Mouse (Mus musculus) heart, postnatal 0 days (tissue): ENCODE results near the gene Aprt. TPM values are rescaled to one million over a fixed set of nuclear protein-coding genes. Genes with fewer than 3 reads are reported as not detected.
"Not testable (repeated sequence)": the region's sequence is repeated elsewhere in the genome, so short reads cannot be mapped to it uniquely, and the experiment has no call there.

Source experiments
- ATAC-seq: fragments of 200-750 bp; cut with Nextera tagmentation; 2 replicates; pipeline ENCODE4 v1.8.0; 2017; ENCODE audit warnings: low read depth, moderate number of reproducible peaks, moderate library complexity; ENCODE audit not compliant: insufficient read depth
- DNase-seq: peaks from one replicate; pipeline ENCODE4 v3.0.0-alpha.2; 2016; ENCODE audit warnings: low spot score
- H3K27ac ChIP-seq: fragments of 300-500 bp; sonication (generic); 2 replicates; pipeline ENCODE4 v1.5.1; 2014; ENCODE audit warnings: low read depth, mild to moderate bottlenecking
- H3K27me3 ChIP-seq: fragments of 300-500 bp; sonication (generic); 2 replicates; pipeline ENCODE4 v1.6.1; 2014; ENCODE audit warnings: low read length, mixed read lengths; ENCODE audit not compliant: control insufficient read depth, insufficient read depth
- H3K36me3 ChIP-seq: fragments of 300-500 bp; sonication (generic); replicated peaks from 2 replicates; pipeline ENCODE4 v1.6.1; 2014; ENCODE audit warnings: low read length, mixed read lengths; ENCODE audit not compliant: control insufficient read depth, insufficient read depth
- H3K4me1 ChIP-seq: fragments of 300-500 bp; sonication (generic); 2 replicates; pipeline ENCODE4 v1.6.1; 2014; ENCODE audit warnings: antibody characterized with exemption; ENCODE audit not compliant: control insufficient read depth, insufficient read depth
- H3K4me2 ChIP-seq: fragments of 300-500 bp; sonication (generic); 2 replicates; pipeline ENCODE4 v1.6.1; 2014; ENCODE audit warnings: low read depth, mild to moderate bottlenecking, low read length, moderate library complexity
- H3K4me3 ChIP-seq: fragments of 300-500 bp; sonication (generic); 2 replicates; pipeline ENCODE4 v1.5.1; 2014; ENCODE audit warnings: low read depth, low read length
- H3K9ac ChIP-seq: fragments of 300-500 bp; sonication (generic); replicated peaks from 2 replicates; pipeline ENCODE4 v1.6.1; 2014; ENCODE audit warnings: low read depth, low read length, mixed read lengths
- H3K9me3 ChIP-seq: fragments of 300-500 bp; sonication (generic); replicated peaks from 2 replicates; pipeline ENCODE4 v1.6.1; 2016; ENCODE audit warnings: low read length; ENCODE audit not compliant: control insufficient read depth
- CTCF ChIP-seq: IDR thresholded peaks from 2 replicates; pipeline ENCODE4 v1.5.1; 2016; ENCODE audit warnings: antibody characterized with exemption, control low read depth, low read depth
- EP300 ChIP-seq: IDR thresholded peaks from 2 replicates; pipeline ENCODE4 v1.6.1; 2016; ENCODE audit warnings: antibody characterized with exemption, low read depth
- WGBS: fragments of 180-500 bp; shearing (Covaris S2); extraction: QIAGEN DNeasy Blood & Tissue Kit; methylation state at CpG from one replicate; pipeline ENCODE4 v1.1.7; 2014; 5-methylcytosine and 5-hydroxymethylcytosine counted together
- polyA plus RNA-seq: library from polyadenylated mRNA; unstranded; fragments of >200 nt; fragmentation: Nextera tagmentation; extraction: Ambion mirVana; gene quantifications from 2 replicates; pipeline ENCODE4 v1.2.1, GENCODE M21; 2015
- total RNA-seq: library from RNA; depleted of rRNA; stranded (reverse); fragments of >200 nt; gene quantifications from 2 replicates; pipeline ENCODE4 v1.2.3, GENCODE M21; 2014; ENCODE audit warnings: low replicate concordance

Gene Aprt
- total and polyA plus RNA-seq, 2 experiments from 2014 or later, result 112 to 119 TPM

DNA sequence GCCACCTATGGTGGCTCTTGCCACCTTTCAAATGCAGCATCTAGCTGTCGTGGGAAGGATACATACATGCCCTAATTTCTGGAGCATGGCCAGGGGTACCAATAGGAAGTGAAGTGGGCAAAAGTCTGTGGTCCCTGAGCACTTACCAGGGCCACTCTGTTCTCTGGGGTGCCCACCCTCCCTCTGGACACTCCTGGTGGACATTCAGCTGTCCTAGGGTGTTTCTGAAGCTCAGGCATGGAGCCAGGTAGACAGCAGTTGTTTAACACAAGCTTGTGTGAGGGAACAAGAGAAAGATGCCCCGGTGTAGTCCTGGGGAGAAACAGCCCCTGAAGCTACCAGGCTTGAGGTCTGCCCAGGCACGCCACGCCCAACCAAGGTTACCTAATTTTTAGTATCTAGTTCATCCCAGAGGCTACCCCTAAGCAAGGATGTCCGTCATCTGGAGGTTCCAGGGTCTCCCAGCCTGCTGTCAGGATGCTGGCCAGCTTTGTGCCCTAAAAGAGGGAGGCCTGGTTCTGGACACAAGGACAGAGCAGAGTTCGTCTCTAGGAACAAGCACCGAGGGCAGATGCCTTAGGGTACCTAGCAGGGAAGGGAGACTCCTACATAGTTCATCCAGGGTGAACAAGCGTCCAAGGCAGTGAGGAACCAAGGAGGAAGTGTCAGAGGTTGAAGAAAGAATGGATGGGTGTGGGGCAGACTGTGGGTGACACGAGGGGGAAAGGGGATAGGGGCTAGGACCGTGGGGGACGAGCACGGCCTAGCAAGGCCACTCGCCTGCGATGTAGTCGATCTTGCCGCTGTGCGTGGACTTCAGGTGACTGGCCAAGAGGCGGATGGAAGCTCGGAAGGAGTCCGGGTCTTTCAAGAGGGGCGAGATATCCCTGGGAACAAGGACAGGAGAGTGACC lies 718 bp downstream of the Aprt start:
- Histone ChIP-seq H3K4me3 (peak overlapping the region; percentile 68), H3K27ac (peak overlapping the region; percentile 47; the same call in 1 of the 2 replicates), H3K4me2 (peak overlapping the region; percentile 83), H3K27me3 (no peaks in the 10 kb centered on the region), H3K36me3 (peaks cover 17% of the 10 kb centered on the region), H3K9me3 (no peaks in the 10 kb centered on the region), H3K9ac (peak overlapping the region; percentile 60), H3K4me1 (peaks cover 20% of the 10 kb centered on the region)
- peak; percentile 11; the same call in 1 of the 2 replicates for ATAC-seq
- 16% methylated on average over 21 of the region's 21 CpGs for WGBS
- no peak for DNase-seq
- TF ChIP-seq CTCF (no peak), EP300 (no peak)

DNA sequence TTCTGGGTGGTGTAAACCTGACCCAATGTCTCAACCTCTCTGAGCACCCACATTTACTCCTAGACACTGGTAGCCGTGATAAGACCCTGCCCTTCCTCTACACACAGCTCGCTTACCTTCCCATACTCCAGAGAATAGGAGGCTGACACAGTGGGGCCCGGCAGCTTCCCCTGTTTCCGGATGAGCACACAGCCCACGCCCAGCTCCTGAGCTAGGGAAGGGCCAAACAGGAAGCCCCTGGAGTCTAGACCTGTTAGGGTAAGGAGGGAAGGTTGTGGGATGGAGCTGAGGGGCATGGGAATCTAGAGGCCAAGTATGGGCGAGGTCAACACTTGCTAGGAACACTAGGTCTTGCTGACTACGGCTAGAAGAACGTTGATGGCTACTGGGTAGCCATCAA lies 1.4 kb downstream of the Aprt start:
- ATAC-seq (no peak), DNase-seq (no peak)
- Histone ChIP-seq H3K4me3 (no peak overlapping the region), H3K4me2 (peak overlapping the region; percentile 83), H3K27me3 (no peaks in the 10 kb centered on the region), H3K9me3 (no peaks in the 10 kb centered on the region), H3K9ac (no peak overlapping the region), H3K4me1 (peaks cover 20% of the 10 kb centered on the region), H3K27ac (no peak overlapping the region; the same call in 1 of the 2 replicates), H3K36me3 (peaks cover 22% of the 10 kb centered on the region)
- TF ChIP-seq EP300, result no peak
- TF ChIP-seq CTCF, result no peak
- 65% methylated on average over 8 of the region's 8 CpGs for WGBS

DNA sequence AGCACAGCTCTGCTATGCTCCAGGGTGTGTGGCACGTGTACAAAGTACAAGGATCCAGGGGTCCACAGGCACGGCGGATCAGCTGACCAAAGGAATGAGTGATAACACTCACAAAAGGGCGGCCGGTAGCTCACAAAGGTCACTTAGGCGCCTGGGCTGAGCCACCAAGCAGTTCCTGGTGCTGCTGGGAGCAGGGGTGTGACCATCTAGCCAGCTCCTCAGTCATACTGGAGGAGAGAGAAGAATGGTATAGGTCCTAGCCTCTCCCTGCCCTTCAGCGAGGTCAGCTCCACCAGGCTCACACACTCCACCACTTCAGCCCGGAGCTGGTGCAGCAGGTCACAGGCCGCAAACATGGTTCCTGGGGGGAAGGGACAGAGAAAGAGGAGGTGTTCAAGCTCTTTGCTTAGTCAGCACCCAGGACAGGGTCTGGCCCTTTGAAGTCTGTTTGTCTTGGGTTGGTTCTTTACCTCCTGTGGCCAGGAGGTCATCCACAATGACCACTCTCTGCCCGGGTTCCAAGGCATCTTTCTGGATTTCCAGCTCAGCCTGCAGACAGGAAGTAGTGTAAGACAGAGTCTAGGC lies 1.9 kb downstream of the Aprt start:
- Histone ChIP-seq H3K9me3 (no peaks in the 10 kb centered on the region), H3K27me3 (no peaks in the 10 kb centered on the region), H3K27ac (no peak overlapping the region; the same call in 1 of the 2 replicates), H3K36me3 (peaks cover 28% of the 10 kb centered on the region), H3K4me2 (peak overlapping the region; percentile 83; the same call in 1 of the 2 replicates), H3K4me1 (peaks cover 20% of the 10 kb centered on the region), H3K9ac (no peak overlapping the region), H3K4me3 (no peak overlapping the region)
- DNase-seq (no peak), ATAC-seq (no peak)
- no peak for TF ChIP-seq EP300
- TF ChIP-seq CTCF, result no peak
- 22% methylated on average over 10 of the region's 10 CpGs for WGBS

DNA sequence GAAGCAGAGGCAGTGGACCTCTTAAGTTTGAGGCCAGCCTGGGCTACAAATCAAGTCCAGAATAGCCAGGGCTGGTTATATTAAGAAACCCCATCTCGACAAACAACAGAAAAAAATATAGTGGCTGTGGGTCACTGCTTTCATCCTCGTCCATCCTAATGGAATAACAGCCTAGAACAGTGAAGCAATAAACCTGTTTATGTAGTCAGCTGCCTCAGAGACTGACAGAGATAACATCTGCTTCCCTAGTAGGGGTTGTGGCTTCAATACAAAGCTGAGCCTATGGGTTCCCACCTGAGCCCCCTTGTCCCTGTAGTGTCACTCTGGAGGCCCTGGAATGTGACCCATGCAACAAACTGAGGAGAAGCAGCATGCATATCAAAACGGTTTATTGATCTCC lies 2.4 kb downstream of the Aprt start:
- H3K9ac ChIP-seq, result no peak overlapping the region
- DNase-seq, result no peak
- 37% methylated on average over 3 of the region's 3 CpGs for WGBS
- no peak overlapping the region for H3K27ac ChIP-seq
- H3K4me1 ChIP-seq, result peaks cover 22% of the 10 kb centered on the region
- H3K4me2 ChIP-seq, result no peak overlapping the region
- H3K27me3 ChIP-seq, result no peaks in the 10 kb centered on the region
- no peaks in the 10 kb centered on the region for H3K9me3 ChIP-seq
- no peak for ATAC-seq
- no peak overlapping the region for H3K4me3 ChIP-seq
- H3K36me3 ChIP-seq, result peaks cover 28% of the 10 kb centered on the region
- TF ChIP-seq EP300 (no peak), CTCF (no peak)

DNA sequence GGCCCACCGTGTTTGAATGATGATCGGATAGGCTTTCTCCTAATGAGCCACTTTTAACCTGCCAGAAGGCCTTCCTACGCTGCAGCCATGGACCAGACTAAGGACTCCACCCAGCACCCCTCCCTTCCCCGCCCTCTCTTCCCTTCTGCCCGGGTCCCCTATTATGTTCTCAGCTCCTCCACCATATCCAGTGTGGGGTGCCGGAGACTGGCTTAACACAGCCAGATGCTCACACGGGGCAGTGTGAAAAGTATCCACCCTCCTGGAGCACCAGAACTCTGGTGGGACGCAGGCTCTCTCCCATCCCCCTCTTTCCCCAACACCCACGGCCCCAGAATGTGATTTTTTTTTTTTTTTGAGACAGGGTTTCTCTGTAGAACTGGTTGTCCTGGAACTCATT lies 3.1 kb downstream of the Aprt start:
- ATAC-seq, result no peak
- peaks cover 28% of the 10 kb centered on the region for H3K36me3 ChIP-seq

DNA sequence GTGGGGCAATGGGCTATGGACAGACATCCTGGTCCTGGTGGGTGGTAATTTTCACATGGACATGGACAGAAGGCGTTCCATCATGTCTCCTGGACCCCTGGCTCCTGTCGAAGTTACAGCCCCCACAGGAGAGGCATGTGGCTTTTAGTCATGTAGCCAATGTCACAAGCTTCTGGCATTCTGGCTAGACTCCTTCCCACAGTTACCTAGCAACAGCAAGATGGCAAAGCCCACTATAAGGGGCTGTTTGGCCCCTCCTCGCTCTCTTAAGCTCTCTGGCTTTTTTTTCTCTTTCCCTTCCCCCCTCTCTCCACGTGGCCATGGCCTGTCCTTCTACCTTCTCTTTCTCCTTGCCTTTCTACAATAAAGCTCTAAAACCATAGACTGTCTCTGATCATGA lies 3.5 kb downstream of the Aprt start:
- Histone ChIP-seq H3K36me3 (peaks cover 28% of the 10 kb centered on the region), H3K4me1 (peaks cover 31% of the 10 kb centered on the region)
- 60% methylated on average over 4 of the region's 4 CpGs for WGBS
- DNase-seq, H3K4me3 ChIP-seq, H3K27me3 ChIP-seq, H3K4me2 ChIP-seq, ATAC-seq, H3K9ac ChIP-seq, H3K9me3 ChIP-seq, H3K27ac ChIP-seq: not testable (repeated sequence)

More for the DNA sequence above, 3.1 kb downstream of the Aprt start:
- TF ChIP-seq EP300 (no peak), CTCF (no peak)
- no peaks in the 10 kb centered on the region for H3K27me3 ChIP-seq
- H3K9me3 ChIP-seq, result no peaks in the 10 kb centered on the region
- peaks cover 28% of the 10 kb centered on the region for H3K4me1 ChIP-seq
- DNase-seq, result no peak
- H3K4me3 ChIP-seq, result no peak overlapping the region
- no peak overlapping the region for H3K27ac ChIP-seq
- 72% methylated on average over 9 of the region's 9 CpGs for WGBS
- H3K9ac ChIP-seq, result no peak overlapping the region
- H3K4me2 ChIP-seq, result no peak overlapping the region
